Mouse (Mus musculus): ENCODE data around the gene Sdhb. TPM values are rescaled to one million over a fixed set of nuclear protein-coding genes. Genes with fewer than 3 reads are reported as not detected.

Sdhb gene
- polyA plus RNA-seq (2016; fragmentation: Nextera tagmentation; extraction: Ambion mirVana) = 241 and 248 TPM in 2 replicates

DNA sequence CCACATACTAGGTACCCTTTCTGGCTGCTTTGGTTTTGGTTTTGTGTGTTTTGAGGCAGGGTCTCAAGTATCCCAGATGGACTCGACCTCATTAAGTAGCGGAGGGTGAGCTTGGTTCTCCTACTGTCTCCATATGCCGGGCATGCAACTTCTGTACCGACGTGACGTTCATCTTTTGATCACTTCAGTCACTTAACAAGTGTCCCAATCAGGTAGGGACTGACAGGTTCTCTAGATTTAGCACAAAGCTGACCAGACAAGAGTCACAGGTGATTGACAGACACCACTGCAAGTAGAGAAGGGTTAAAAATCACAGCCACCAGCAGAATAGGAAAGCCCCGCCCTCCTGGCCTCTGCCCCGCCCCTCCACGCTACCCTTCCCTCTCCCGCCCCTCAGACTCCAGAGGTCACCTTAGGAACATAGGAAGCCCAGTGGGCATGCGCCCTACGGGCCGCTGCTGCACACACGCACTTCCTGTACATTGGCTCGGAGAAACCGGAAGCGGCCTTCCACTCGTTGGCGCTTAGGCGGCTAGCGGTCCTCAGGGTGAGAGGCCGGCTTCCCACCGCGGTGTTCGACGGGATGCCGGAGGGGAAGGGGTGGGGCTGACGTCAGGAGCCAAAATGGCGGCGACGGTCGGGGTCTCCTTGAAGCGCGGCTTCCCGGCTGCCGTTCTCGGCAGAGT is at the start of gene Sdhb:
Gene Sdhb, plus strand, starts transcription at position 423 of the 686 bp plus-strand sequence.
- peak; percentile 97 for ATAC-seq
- Histone ChIP-seq H3K9ac (peak within 1 kb of the TSS; percentile 86), H3K4me3 (peak within 1 kb of the TSS; percentile 84), H3K4me1 (peaks cover 46% of the 10 kb centered on the region), H3K27ac (peak within 1 kb of the TSS; percentile 81), H3K27me3 (replicated peaks) (peaks cover 23% of the 10 kb centered on the region), H3K9me3 (replicated peaks) (no peaks in the 10 kb centered on the region), H3K36me3 (peaks cover 7% of the 10 kb centered on the region), H3K4me2 (peak within 1 kb of the TSS; percentile 90)
- WGBS (ENCODE audit: insufficient replicate concordance) = 4% methylated on average over 37 of the region's 37 CpGs

DNA sequence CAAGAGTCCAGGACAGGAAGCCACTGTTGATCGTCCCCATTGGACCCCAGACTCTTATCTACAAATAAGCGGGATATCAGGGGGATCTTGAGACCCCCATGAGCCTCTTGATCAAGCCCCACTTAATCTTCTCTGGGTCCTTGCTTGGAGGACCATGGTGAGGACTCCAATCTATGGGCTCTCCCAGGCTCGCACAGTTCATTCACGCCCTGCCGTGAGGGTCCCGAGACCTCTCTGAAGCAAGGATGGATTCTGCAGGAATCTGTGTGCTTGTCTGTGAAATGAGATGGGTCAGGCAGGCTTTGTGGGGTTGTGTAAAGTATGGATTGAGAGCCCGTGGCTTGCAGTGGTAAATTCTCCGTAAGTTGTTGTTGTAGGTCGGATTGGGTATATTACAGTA is 49.6 kb upstream of the Sdhb start:
- H3K36me3 ChIP-seq = no peaks in the 10 kb centered on the region
- H3K9me3 ChIP-seq (replicated peaks) = no peaks in the 10 kb centered on the region
- H3K4me3 ChIP-seq = no peak overlapping the region
- no peak overlapping the region for H3K27ac ChIP-seq
- 72% methylated on average over 9 of the region's 9 CpGs for WGBS (ENCODE audit: insufficient replicate concordance)
- H3K4me2 ChIP-seq = no peak overlapping the region
- H3K4me1 ChIP-seq = peaks cover 45% of the 10 kb centered on the region
- H3K27me3 ChIP-seq (replicated peaks) = peaks cover 52% of the 10 kb centered on the region
- H3K9ac ChIP-seq = no peak overlapping the region
- no peak for ATAC-seq

DNA sequence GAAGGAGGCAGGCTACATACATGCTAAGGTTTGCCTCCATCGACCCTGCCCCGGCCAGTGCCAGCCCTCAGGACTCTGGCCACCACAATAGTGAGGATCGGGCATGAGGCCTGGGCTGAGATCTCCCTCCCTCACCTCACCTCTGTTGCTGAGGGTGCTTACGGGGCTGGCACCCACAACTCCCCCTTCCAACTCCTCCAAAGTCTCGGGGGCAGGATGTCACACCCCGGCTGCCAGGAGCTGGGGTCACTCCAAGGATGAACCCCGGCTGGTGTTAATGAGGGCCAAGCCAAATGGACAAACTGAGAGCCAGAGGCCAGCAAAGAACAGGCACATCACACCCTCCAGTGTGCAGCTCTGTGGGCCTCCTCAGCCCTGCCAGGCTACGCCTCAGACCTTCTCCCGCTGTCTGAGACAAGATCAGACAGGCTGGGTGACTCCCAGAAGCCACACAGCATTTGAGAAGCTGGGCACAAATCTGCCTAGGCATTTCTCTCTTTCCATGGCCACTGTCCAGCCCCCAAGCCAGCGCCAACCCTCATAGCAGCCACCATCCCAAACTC is 48.7 kb upstream of the Sdhb start:
- no peak for ATAC-seq
- peaks cover 42% of the 10 kb centered on the region for H3K27me3 ChIP-seq (replicated peaks)
- no peak overlapping the region for H3K4me3 ChIP-seq
- no peak overlapping the region for H3K27ac ChIP-seq
- peaks cover 35% of the 10 kb centered on the region for H3K4me1 ChIP-seq
- H3K9ac ChIP-seq = no peak overlapping the region
- H3K4me2 ChIP-seq = no peak overlapping the region
- H3K36me3 ChIP-seq = no peaks in the 10 kb centered on the region
- 74% methylated on average over 10 of the region's 10 CpGs for WGBS (ENCODE audit: insufficient replicate concordance)
- H3K9me3 ChIP-seq (replicated peaks) = no peaks in the 10 kb centered on the region

DNA sequence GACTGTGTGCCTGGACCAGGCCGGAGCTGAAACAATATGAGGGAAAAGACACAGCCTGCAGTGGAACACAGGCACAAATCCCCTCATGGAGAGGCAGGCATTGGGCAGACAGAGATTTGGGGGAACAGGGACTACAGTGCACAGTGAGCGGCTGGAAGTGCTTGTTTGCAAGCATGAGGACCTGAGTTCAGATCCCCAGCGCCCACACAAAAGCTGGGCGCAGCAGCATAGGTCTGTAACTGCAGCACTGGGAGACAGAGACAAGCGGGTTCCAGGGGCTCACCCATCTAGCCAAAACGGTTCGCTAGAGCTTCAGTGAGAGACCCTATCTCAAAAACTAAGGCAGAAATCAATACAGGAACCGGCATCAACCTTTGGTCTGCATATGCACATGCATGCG is 47.4 kb upstream of the Sdhb start:
- Histone ChIP-seq H3K36me3 (no peaks in the 10 kb centered on the region), H3K4me1 (peaks cover 23% of the 10 kb centered on the region), H3K27me3 (replicated peaks) (peaks cover 33% of the 10 kb centered on the region), H3K9ac (no peak overlapping the region), H3K9me3 (replicated peaks) (no peaks in the 10 kb centered on the region), H3K4me3 (no peak overlapping the region), H3K4me2 (no peak overlapping the region), H3K27ac (no peak overlapping the region)
- no peak for ATAC-seq
- WGBS (ENCODE audit: insufficient replicate concordance) = 79% methylated on average over 9 of the region's 9 CpGs

DNA sequence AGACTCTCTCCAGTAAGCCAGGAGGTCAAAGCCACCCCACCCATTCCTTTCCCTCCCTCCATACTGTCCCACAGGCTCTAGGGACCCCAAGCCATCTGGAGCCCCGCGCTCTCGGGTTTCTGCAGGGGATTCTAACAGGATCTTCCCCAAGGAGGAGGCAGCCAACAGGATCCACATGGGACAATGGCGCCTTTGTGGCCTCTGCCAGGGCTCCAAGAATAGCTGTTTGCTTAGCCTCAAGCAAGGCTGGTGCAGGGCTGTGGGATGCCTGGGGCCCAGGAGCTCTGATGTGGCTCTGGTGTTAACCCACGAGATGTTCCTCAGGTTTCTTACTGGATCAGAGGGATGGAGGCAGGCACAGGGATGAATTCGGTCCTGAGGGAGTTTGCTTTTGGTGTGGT is 46.3 kb upstream of the Sdhb start:
- no peaks in the 10 kb centered on the region for H3K36me3 ChIP-seq
- peaks cover 24% of the 10 kb centered on the region for H3K27me3 ChIP-seq (replicated peaks)
- no peak for ATAC-seq
- peaks cover 20% of the 10 kb centered on the region for H3K4me1 ChIP-seq
- H3K9me3 ChIP-seq (replicated peaks) = no peaks in the 10 kb centered on the region
- H3K27ac ChIP-seq = no peak overlapping the region
- H3K9ac ChIP-seq = no peak overlapping the region
- no peak overlapping the region for H3K4me2 ChIP-seq
- 65% methylated on average over 6 of the region's 6 CpGs for WGBS (ENCODE audit: insufficient replicate concordance)
- H3K4me3 ChIP-seq = no peak overlapping the region

GRCm38 (mm10) chr4:140915235-140915634 is 45.8 kb upstream of the Sdhb start:
- Histone ChIP-seq H3K27me3 (replicated peaks) (peaks cover 23% of the 10 kb centered on the region), H3K36me3 (no peaks in the 10 kb centered on the region), H3K4me1 (peaks cover 21% of the 10 kb centered on the region), H3K4me3 (no peak overlapping the region), H3K9me3 (replicated peaks) (no peaks in the 10 kb centered on the region), H3K4me2 (no peak overlapping the region), H3K9ac (no peak overlapping the region), H3K27ac (no peak overlapping the region)
- 78% methylated on average over 3 of the region's 3 CpGs for WGBS (ENCODE audit: insufficient replicate concordance)
- no peak for ATAC-seq

GRCm38 (mm10) chr4:140916296-140916695 is 44.7 kb upstream of the Sdhb start:
- Histone ChIP-seq H3K4me2 (no peak overlapping the region), H3K9me3 (replicated peaks) (no peaks in the 10 kb centered on the region), H3K9ac (no peak overlapping the region), H3K27me3 (replicated peaks) (peaks cover 26% of the 10 kb centered on the region), H3K4me3 (no peak overlapping the region), H3K27ac (no peak overlapping the region), H3K4me1 (peaks cover 15% of the 10 kb centered on the region), H3K36me3 (no peaks in the 10 kb centered on the region)
- 73% methylated on average over 5 of the region's 5 CpGs for WGBS (ENCODE audit: insufficient replicate concordance)
- no peak for ATAC-seq

- ATAC-seq = no peak
- no peak overlapping the region for H3K9ac ChIP-seq
- H3K9me3 ChIP-seq (replicated peaks) = no peaks in the 10 kb centered on the region
- peaks cover 16% of the 10 kb centered on the region for H3K27me3 ChIP-seq (replicated peaks)
- H3K4me3 ChIP-seq = no peak overlapping the region
- H3K27ac ChIP-seq = no peak overlapping the region
- 79% methylated on average over 9 of the region's 9 CpGs for WGBS (ENCODE audit: insufficient replicate concordance)
- no peaks in the 10 kb centered on the region for H3K36me3 ChIP-seq
- H3K4me2 ChIP-seq = no peak overlapping the region
- peaks cover 15% of the 10 kb centered on the region for H3K4me1 ChIP-seq
These were observed 43.6 kb upstream of the Sdhb start for GRCm38 (mm10) chr4:140917451-140917850.

- H3K9me3 ChIP-seq (replicated peaks) = no peaks in the 10 kb centered on the region
- H3K4me1 ChIP-seq = peaks cover 15% of the 10 kb centered on the region
- H3K4me2 ChIP-seq = no peak overlapping the region
- no peaks in the 10 kb centered on the region for H3K36me3 ChIP-seq
- H3K27me3 ChIP-seq (replicated peaks) = peaks cover 7% of the 10 kb centered on the region
- H3K27ac ChIP-seq = no peak overlapping the region
- 17% methylated on average over 11 of the region's 11 CpGs for WGBS (ENCODE audit: insufficient replicate concordance)
- H3K4me3 ChIP-seq = no peak overlapping the region
- H3K9ac ChIP-seq = no peak overlapping the region
- ATAC-seq = no peak
These were observed 40.8 kb upstream of the Sdhb start for GRCm38 (mm10) chr4:140919974-140920836.

DNA sequence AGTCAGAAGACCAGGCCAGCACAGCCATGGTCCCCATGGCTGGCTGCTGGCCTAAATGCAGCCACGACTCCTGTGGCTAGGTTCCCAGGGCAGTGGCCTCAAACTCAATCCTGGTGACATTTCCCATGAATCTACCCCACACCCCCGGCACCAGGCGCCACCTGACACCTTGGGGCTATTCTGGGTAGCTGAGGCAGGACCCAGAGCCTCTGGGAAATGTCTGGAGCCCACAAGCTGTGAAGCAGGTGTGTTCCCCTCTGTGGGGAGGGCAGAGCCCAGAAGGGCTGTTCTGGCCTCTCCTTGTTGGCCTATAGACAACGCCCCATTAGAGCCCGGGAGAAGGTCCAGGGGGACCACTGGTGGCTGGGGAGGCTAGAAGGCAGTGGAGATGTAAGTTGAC is 38.5 kb upstream of the Sdhb start:
- no peak overlapping the region for H3K4me3 ChIP-seq
- no peaks in the 10 kb centered on the region for H3K9me3 ChIP-seq (replicated peaks)
- H3K27ac ChIP-seq = no peak overlapping the region
- no peak for ATAC-seq
- no peak overlapping the region for H3K9ac ChIP-seq
- H3K4me2 ChIP-seq = no peak overlapping the region
- H3K4me1 ChIP-seq = peaks cover 15% of the 10 kb centered on the region
- H3K36me3 ChIP-seq = no peaks in the 10 kb centered on the region
- WGBS (ENCODE audit: insufficient replicate concordance) = 63% methylated on average over 5 of the region's 5 CpGs
- H3K27me3 ChIP-seq (replicated peaks) = peaks cover 7% of the 10 kb centered on the region

GRCm38 (mm10) chr4:140925648-140926047 is 35.4 kb upstream of the Sdhb start:
- no peak overlapping the region for H3K27ac ChIP-seq
- WGBS (ENCODE audit: insufficient replicate concordance) = 39% methylated on average over 8 of the region's 8 CpGs

DNA sequence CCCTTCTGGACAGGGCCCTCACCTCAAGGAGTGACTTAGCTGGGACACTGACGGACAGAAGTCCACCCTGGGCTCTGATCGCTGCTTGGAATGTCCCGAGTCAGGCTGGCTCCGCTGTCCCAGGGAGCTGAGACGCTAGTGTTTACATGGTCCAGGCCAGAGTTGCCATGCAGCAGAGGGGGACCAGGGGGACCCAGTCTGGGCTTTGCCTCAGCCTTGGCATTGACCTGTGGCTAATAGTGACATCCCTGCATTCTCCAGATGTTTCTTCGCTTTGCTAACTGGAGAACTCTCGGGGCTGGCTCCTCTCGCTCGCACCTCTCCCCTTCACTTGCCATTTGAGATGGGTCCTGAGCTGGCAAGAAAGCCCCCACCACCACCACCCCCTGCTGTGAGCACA is 32.7 kb upstream of the Sdhb start:
- H3K9ac ChIP-seq = no peak overlapping the region
- 78% methylated on average over 9 of the region's 9 CpGs for WGBS (ENCODE audit: insufficient replicate concordance)
- no peak for ATAC-seq

More at GRCm38 (mm10) chr4:140925648-140926047, 35.4 kb upstream of the Sdhb start:
- H3K27me3 ChIP-seq (replicated peaks) = peaks cover 2% of the 10 kb centered on the region
- peaks cover 1% of the 10 kb centered on the region; the same call in 1 of the 2 replicates for H3K4me1 ChIP-seq
- no peak for ATAC-seq
- no peak overlapping the region for H3K4me2 ChIP-seq
- H3K36me3 ChIP-seq = no peaks in the 10 kb centered on the region
- H3K9me3 ChIP-seq (replicated peaks) = no peaks in the 10 kb centered on the region
- no peak overlapping the region for H3K4me3 ChIP-seq
- no peak overlapping the region for H3K9ac ChIP-seq

More for the DNA sequence above, 32.7 kb upstream of the Sdhb start:
- no peak overlapping the region for H3K4me2 ChIP-seq
- peaks cover 13% of the 10 kb centered on the region for H3K4me1 ChIP-seq
- H3K27me3 ChIP-seq (replicated peaks) = no peaks in the 10 kb centered on the region; the same call in 1 of the 2 replicates
- no peak overlapping the region for H3K27ac ChIP-seq
- no peak overlapping the region for H3K4me3 ChIP-seq
- no peaks in the 10 kb centered on the region for H3K9me3 ChIP-seq (replicated peaks)
- no peaks in the 10 kb centered on the region for H3K36me3 ChIP-seq
